Mouse (Mus musculus) spleen, adult 2 months (tissue): ENCODE measurements at regions not wholly inside any gene's neighbourhood (a gene's known extent, or its start where the extent isn't known, plus 50 kb on each side); places are given as distances from the start of the nearest gene placed in this dataset.

ENCODE experiments used
- CTCF ChIP-seq: fragments of 200-500 bp; IDR thresholded peaks from 2 replicates; pipeline ENCODE4 v1.5.1; 2011; ENCODE audit warnings: mild to moderate bottlenecking, inconsistent platforms; ENCODE audit not compliant: insufficient read depth, insufficient read length, insufficient replicate concordance; ENCODE audit errors: extremely low read depth
- POLR2A ChIP-seq: fragments of 200-500 bp; IDR thresholded peaks from 2 replicates; pipeline ENCODE4 v1.6.1; 2011; ENCODE audit warnings: low read depth, low read length, inconsistent platforms

DNA sequence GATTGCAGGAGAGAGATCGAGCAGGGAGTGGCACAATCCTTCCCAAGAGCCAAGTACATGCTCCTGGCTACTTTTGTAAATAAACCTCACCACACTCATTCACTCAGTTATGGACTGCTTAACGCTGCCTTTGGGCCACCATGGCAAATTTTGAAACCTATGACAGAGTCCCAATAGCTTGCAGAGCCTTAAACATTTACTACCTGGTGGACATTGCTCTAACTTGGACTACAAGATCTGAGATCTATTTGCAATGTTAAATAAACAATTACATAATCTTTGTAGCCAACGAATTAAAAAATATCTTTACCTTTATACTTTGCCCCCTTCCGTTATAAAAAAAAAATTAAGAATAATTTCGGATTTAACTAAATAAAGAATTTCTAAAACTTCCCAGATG, 104.9 kb downstream of the Tmco5 start:
- TF ChIP-seq POLR2A (no peak), CTCF (no peak)
